Mouse (Mus musculus) cortical plate, adult 2 months (tissue): ENCODE measurements around the gene Fam207a.

Experiments
- CTCF ChIP-seq: fragments of 200-500 bp; IDR thresholded peaks from 2 replicates; pipeline ENCODE4 v1.5.1; 2011; ENCODE audit warnings: mild to moderate bottlenecking, control low read depth, low read length; ENCODE audit not compliant: insufficient read depth; ENCODE audit errors: extremely low read depth
- POLR2A ChIP-seq: fragments of 200-500 bp; IDR thresholded peaks from 2 replicates; pipeline ENCODE4 v1.6.1; 2011; ENCODE audit warnings: mild to moderate bottlenecking, low read length, control low read depth; ENCODE audit not compliant: insufficient read depth; ENCODE audit errors: extremely low read depth

DNA sequence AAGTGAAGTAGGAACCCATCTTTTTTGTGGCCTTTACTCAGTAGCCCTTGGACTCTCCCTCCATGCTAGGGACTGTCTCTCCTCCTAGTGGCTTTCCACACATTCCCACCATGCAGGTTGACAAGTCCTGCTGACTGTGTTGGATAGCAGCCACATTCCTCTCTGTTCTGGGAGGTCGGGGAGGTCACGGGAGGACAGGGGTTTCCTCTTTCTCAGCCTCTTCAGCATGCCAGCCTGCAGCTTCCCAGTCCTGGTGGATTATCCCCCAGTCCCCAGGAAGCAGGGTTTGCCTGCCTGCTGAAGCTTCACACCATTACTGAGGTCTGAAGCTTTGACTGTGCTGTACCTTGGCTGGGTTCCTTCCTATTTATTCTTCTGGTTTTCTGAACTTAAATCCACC, 67.8 kb downstream of the Fam207a start:
- no peak for TF ChIP-seq POLR2A
- no peak for TF ChIP-seq CTCF
